Mouse (Mus musculus) retina, postnatal 7 days (tissue): Measurements from ENCODE around the gene Ddx49.

Source experiments
- DNase-seq: peaks from one replicate; pipeline ENCODE4 v3.0.0-alpha.2; 2012; ENCODE audit warnings: low read depth, low spot score

Ddx49 gene

DNA sequence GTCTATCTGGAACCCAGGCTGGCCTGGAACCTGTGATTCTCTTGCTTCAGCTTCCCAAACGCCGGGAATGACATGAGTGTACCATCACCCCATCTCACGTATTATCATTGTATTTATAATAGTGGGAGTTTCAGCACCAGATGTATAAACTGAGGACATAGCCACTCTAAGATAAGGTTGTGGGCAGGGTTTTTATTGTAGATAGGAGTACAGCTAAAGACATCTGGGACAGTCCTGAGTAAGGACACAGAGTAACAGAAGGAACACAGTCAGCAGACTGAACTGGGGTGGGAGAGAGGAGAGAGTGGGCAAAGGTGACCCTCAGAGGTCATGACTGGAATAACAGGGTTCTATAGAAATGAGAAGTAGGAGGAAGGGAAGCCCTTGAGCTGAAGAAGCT is 34.6 kb downstream of the Ddx49 start:
- DNase-seq, result no peak

GRCm38 (mm10) chr8:70259043-70259442 is 43.2 kb downstream of the Ddx49 start:
- no peak for DNase-seq

GRCm38 (mm10) chr8:70258600-70258999 is 43.7 kb downstream of the Ddx49 start:
- no peak for DNase-seq

DNA sequence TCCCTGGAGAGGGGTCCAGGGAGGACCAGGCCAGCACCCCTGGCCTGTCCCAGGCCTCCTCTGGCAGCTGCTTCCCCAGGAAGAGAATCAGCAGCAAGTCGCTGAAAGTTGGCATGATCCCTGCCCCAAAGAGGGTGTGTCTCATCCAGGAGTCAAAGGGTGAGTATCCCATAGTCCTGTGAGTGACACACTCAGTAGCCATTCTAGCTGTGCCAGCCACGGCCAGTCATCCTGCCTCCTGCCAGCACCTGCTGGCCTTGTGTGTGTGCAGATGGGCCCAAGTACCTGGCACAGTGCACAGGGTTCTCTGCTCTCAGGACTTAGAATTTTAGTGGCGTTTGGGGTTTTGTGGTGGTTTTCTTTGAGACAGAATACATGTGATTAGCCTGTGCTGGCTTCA is 44.8 kb downstream of the Ddx49 start:
- DNase-seq, result no peak

DNA sequence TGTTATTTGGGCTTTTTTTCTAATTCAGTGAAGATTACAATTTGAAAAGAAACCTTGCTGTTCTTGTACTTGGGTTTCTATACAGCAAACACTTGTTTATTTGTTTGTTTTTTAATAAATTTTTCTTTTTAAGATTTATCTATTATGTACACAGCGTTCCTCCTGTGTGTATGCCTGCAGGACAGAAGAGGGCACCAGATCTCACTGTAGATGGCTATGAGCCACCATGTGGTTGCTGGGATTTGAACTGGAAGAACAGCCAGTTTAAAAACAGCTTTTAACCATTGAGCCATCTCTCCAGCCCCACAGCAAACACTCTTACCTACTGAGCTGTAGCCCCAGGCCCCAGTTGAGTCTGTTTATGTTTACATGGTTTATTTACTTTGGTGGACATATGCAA is 47.7 kb downstream of the Ddx49 start:
- DNase-seq, result no peak

- peak; percentile 70 for DNase-seq
Observed at GRCm38 (mm10) chr8:70247841-70248240, 54.4 kb downstream of the Ddx49 start.

- DNase-seq, result no peak
Observed at GRCm38 (mm10) chr8:70246622-70247021, 55.7 kb downstream of the Ddx49 start.
